Mouse (Mus musculus): ENCODE measurements around the gene Magi1. TPM values are rescaled to one million over a fixed set of nuclear protein-coding genes. Genes with fewer than 3 reads are reported as not detected.

Gene Magi1
- total and polyA plus RNA-seq, 3 experiments = not detected

DNA sequence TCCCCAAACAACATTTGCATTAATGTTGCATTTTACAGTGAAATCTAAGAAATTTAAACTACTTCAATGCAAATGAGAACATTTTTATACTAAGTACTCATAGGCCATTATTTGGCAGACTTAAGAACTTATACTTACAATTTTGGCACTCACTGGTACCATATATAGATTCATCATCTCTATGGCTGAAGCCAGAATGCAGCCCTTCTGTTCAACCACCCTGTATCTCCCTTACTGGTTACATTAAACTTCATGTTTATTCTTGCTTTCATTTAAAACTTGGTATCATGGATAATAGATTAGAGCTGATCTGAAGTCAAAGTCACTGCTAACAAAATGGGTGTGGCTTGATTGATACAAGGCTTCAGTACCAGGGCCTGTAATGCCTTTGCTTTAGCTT is 171.9 kb downstream of the Magi1 start:
- DNase-seq (ENCODE audit: extremely low read depth) = no peak
- dilution Hi-C loops (cut with MboI; ENCODE audit: extremely low pct_ligation_motif_present, extremely low pct_unique_long_range_greater_than_20kb, low sequenced_read_pairs) (no loop called here), in situ Hi-C loops (cut with MboI; ENCODE audit: low pct_ligation_motif_present, low pct_unique_long_range_greater_than_20kb, low sequenced_read_pairs) (no loop called here)
- Histone ChIP-seq H3K4me1 (ENCODE audit: control insufficient read depth in 1 of 2, insufficient read depth in 2 of 2) (no peaks in the 10 kb centered on the region), H3K4me2 (ENCODE audit: insufficient read depth, low read depth, poor library complexity, severe bottlenecking) (no peak overlapping the region), H3K36me3 (replicated peaks in 1 of 2; ENCODE audit: control insufficient read depth in 1 of 2, insufficient read depth in 1 of 2, low read length in 1 of 2) (no peaks in the 10 kb centered on the region), H3K27me3 (replicated peaks) (no peaks in the 10 kb centered on the region), H3K79me2 (replicated peaks; ENCODE audit: control insufficient read depth, extremely low read depth, insufficient read depth, poor library complexity, severe bottlenecking) (no peaks in the 10 kb centered on the region), H3K9me3 (replicated peaks; ENCODE audit: low read length) (peaks cover 70% of the 10 kb centered on the region), H3K4me3 (replicated peaks in 1 of 3; ENCODE audit: low read depth in 2 of 3, low read length in 2 of 3, poor library complexity in 1 of 3) (no peak overlapping the region), H3K27ac (ENCODE audit: insufficient read depth, low read depth) (no peak overlapping the region), H3K9ac (ENCODE audit: insufficient read depth, low read depth) (no peak overlapping the region)
- TF ChIP-seq MYC (IDR thresholded peaks at IDR 0.05; ENCODE audit: low read depth, low read length) (no peak), CHD1 (IDR thresholded peaks at IDR 0.05; ENCODE audit: low read depth, low read length) (no peak), GABPA (IDR thresholded peaks at IDR 0.05; ENCODE audit: insufficient replicate concordance, low read depth, low read length) (no peak), UBTF (IDR thresholded peaks at IDR 0.05; ENCODE audit: low read depth, low read length) (no peak), USF1 (IDR thresholded peaks at IDR 0.05; ENCODE audit: low read depth, low read length) (no peak), TCF12 (IDR thresholded peaks at IDR 0.05; ENCODE audit: low read depth, low read length) (no peak), BHLHE40 (IDR thresholded peaks at IDR 0.05; ENCODE audit: low read depth, low read length) (no peak), POLR2AphosphoS2 (IDR thresholded peaks at IDR 0.05; ENCODE audit: low read depth, low read length) (no peak), RCOR1 (conservative IDR thresholded peaks at IDR 0.05; ENCODE audit: low read depth, low read length) (no peak), ZNF384 (IDR thresholded peaks at IDR 0.05; ENCODE audit: low read depth, low read length) (no peak), USF2 (conservative IDR thresholded peaks at IDR 0.05; ENCODE audit: low read depth, low read length) (no peak), NRF1 (IDR thresholded peaks at IDR 0.05; ENCODE audit: low read depth, low read length) (no peak), ZMIZ1 (IDR thresholded peaks at IDR 0.05; ENCODE audit: low read depth, low read length) (no peak), JUN (IDR thresholded peaks at IDR 0.05; ENCODE audit: insufficient read depth, low read depth, low read length) (no peak), NELFE (IDR thresholded peaks at IDR 0.05; ENCODE audit: low read depth, low read length) (no peak), PAX5 (IDR thresholded peaks at IDR 0.05; ENCODE audit: low read length) (no peak), ELF1 (IDR thresholded peaks at IDR 0.05; ENCODE audit: low read depth, low read length) (no peak)

DNA sequence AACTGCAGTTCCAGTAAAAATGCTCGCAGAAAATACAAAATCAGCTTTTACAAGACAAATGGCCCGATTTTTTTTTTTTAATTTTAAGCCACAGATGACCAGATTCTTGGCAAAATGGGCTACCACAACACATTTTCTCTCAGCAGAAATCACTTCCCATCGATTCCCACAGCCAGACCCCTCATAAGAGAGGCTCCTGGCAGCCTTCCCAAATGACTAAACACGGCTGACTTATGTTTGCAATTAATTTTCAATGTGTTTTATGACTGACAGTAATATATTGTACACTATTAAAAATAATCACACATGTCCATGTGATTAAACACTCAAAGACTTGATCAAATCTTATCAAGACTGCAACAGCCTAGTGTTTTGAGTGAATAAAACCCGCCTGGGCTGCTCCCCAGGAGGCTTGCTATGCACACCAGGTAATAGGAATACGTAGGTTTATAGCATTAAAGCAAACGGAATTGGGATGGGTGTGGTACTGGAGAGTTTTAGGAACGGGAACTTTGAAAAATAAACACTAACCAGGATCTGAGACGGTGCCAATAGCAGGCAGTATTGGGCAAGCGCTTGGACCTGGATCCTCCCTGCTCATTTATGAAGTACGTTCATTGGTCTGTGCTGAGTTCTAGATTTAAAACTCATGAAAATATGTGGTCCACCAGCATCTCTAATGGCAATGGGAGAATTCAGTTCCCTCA is 176.2 kb downstream of the Magi1 start:
- TF ChIP-seq MXI1 (IDR thresholded peaks at IDR 0.05; ENCODE audit: low read depth, low read length) (no peak), MAX (IDR thresholded peaks at IDR 0.05; ENCODE audit: low read length) (no peak), ZC3H11A (IDR thresholded peaks at IDR 0.05; ENCODE audit: low read depth, low read length) (no peak), TBP (conservative IDR thresholded peaks at IDR 0.05; ENCODE audit: low read depth, low read length) (no peak), USF1 (IDR thresholded peaks at IDR 0.05; ENCODE audit: low read depth, low read length) (no peak), MAFK (IDR thresholded peaks at IDR 0.05; ENCODE audit: insufficient replicate concordance, low read length) (no peak), ELF1 (IDR thresholded peaks at IDR 0.05; ENCODE audit: low read depth, low read length) (no peak)
- H3K4me1 ChIP-seq (ENCODE audit: control insufficient read depth in 1 of 2, insufficient read depth in 2 of 2) = no peaks in the 10 kb centered on the region
- in situ Hi-C loops (cut with MboI; ENCODE audit: low pct_ligation_motif_present, low pct_unique_long_range_greater_than_20kb, low sequenced_read_pairs) = no loop called here
- dilution Hi-C loops (cut with MboI; ENCODE audit: extremely low pct_ligation_motif_present, extremely low pct_unique_long_range_greater_than_20kb, low sequenced_read_pairs) = no loop called here
- H3K79me2 ChIP-seq (replicated peaks; ENCODE audit: control insufficient read depth, extremely low read depth, insufficient read depth, poor library complexity, severe bottlenecking) = no peaks in the 10 kb centered on the region
- H3K9me3 ChIP-seq (replicated peaks; ENCODE audit: low read length) = peaks cover 66% of the 10 kb centered on the region
- DNase-seq (ENCODE audit: extremely low read depth) = no peak
- no peaks in the 10 kb centered on the region for H3K27me3 ChIP-seq (replicated peaks)
- no peak overlapping the region for H3K4me3 ChIP-seq (replicated peaks in 1 of 3; ENCODE audit: low read depth in 2 of 3, low read length in 2 of 3, poor library complexity in 1 of 3)
- H3K4me2 ChIP-seq (ENCODE audit: insufficient read depth, low read depth, poor library complexity, severe bottlenecking) = no peak overlapping the region
- no peak overlapping the region for H3K9ac ChIP-seq (ENCODE audit: insufficient read depth, low read depth)
- no peaks in the 10 kb centered on the region for H3K36me3 ChIP-seq (replicated peaks in 1 of 2; ENCODE audit: control insufficient read depth in 1 of 2, insufficient read depth in 1 of 2, low read length in 1 of 2)
- H3K27ac ChIP-seq (ENCODE audit: insufficient read depth, low read depth) = no peak overlapping the region

All from CH12.LX (cell line).